Mouse (Mus musculus) lung, postnatal 36 days (tissue): ENCODE data around the gene Ppp1r37.
A peak's percentile ranks its signal among the peaks of the same experiment; 100 is the strongest.
"Not testable (repeated sequence)": the region's sequence is repeated elsewhere in the genome, so short reads cannot be mapped to it uniquely, and the experiment has no call there.

Experiments used
- DNase-seq: peaks from one replicate; pipeline ENCODE4 v3.0.0; 2022; ENCODE audit warnings: mixed read lengths

Ppp1r37 gene

GRCm38 (mm10) chr7:19562643-19563410, at the start of gene Ppp1r37:
Gene Ppp1r37 (minus strand): TSS chr7:19563076.
- peak; percentile 50 for DNase-seq

GRCm38 (mm10) chr7:19610969-19611368, 48.1 kb upstream of the Ppp1r37 start:
- DNase-seq, result no peak

- peak; percentile 53 for DNase-seq
These were observed 46.9 kb upstream of the Ppp1r37 start for GRCm38 (mm10) chr7:19609641-19610332.

- DNase-seq, result no peak
These were observed 44.4 kb upstream of the Ppp1r37 start for GRCm38 (mm10) chr7:19607291-19607690.

- not testable (repeated sequence) for DNase-seq
These were observed 41.8 kb upstream of the Ppp1r37 start for GRCm38 (mm10) chr7:19604606-19605214.

GRCm38 (mm10) chr7:19603849-19604605, 41.2 kb upstream of the Ppp1r37 start, which contains the start of gene Clasrp:
Gene Clasrp (minus strand): TSS chr7:19604486.
- peak; percentile 98 for DNase-seq

GRCm38 (mm10) chr7:19603055-19603454, 40.2 kb upstream of the Ppp1r37 start:
- DNase-seq, result no peak

- no peak for DNase-seq
These were observed 37.7 kb upstream of the Ppp1r37 start for GRCm38 (mm10) chr7:19600562-19600961.

- DNase-seq, result no peak
These were observed 30.3 kb upstream of the Ppp1r37 start for GRCm38 (mm10) chr7:19593061-19593730.

- peak; percentile 90 for DNase-seq
These were observed 27.0 kb upstream of the Ppp1r37 start for GRCm38 (mm10) chr7:19589917-19590316.

GRCm38 (mm10) chr7:19589207-19589606, 26.3 kb upstream of the Ppp1r37 start:
- DNase-seq, result peak; percentile 72

GRCm38 (mm10) chr7:19586269-19586668, 23.4 kb upstream of the Ppp1r37 start:
- DNase-seq, result no peak

- DNase-seq, result peak; percentile 84
These were observed 17.8 kb upstream of the Ppp1r37 start for GRCm38 (mm10) chr7:19580634-19581033.

GRCm38 (mm10) chr7:19579751-19580150, 16.9 kb upstream of the Ppp1r37 start:
- no peak for DNase-seq

GRCm38 (mm10) chr7:19578436-19578835, 15.6 kb upstream of the Ppp1r37 start:
- no peak for DNase-seq

GRCm38 (mm10) chr7:19577877-19578414, 15.1 kb upstream of the Ppp1r37 start:
- peak; percentile 71 for DNase-seq

- peak; percentile 76 for DNase-seq
These were observed 14.4 kb upstream of the Ppp1r37 start, which contains the start of the genes Zfp296 and Gemin7 for GRCm38 (mm10) chr7:19577141-19577852. Gene Zfp296 (plus strand): TSS chr7:19577287. Gene Gemin7 (minus strand): TSS chr7:19577595.

GRCm38 (mm10) chr7:19575559-19575958, 12.7 kb upstream of the Ppp1r37 start:
- no peak for DNase-seq

- no peak for DNase-seq
These were observed 10.9 kb upstream of the Ppp1r37 start for GRCm38 (mm10) chr7:19573776-19574140.

- DNase-seq, result peak; percentile 79
These were observed 10.3 kb upstream of the Ppp1r37 start for GRCm38 (mm10) chr7:19572926-19573775.
